Mouse (Mus musculus) E14TG2a.4 (cell line): ENCODE results near the gene Gas7.

ENCODE experiments used
- CTCF ChIP-seq: conservative IDR thresholded peaks from 2 replicates; pipeline ENCODE4 v1.5.1; 2014; ENCODE audit warnings: low read length
- NANOG ChIP-seq: IDR thresholded peaks from 2 replicates; pipeline ENCODE4 v1.6.1; 2014; ENCODE audit warnings: borderline replicate concordance, low read length, mixed read lengths
- POU5F1 ChIP-seq: IDR thresholded peaks from 2 replicates; pipeline ENCODE4 v1.6.1; 2014; ENCODE audit warnings: low read length, borderline replicate concordance

GRCm38 (mm10) chr11:67566704-67567103, 111.5 kb downstream of the Gas7 start:
- TF ChIP-seq CTCF (no peak), NANOG (no peak), POU5F1 (no peak)
